Mouse (Mus musculus): ENCODE measurements around the gene Gm32802. TPM values are rescaled to one million over a fixed set of nuclear protein-coding genes. Genes with fewer than 3 reads are reported as not detected.
"Not testable (repeated sequence)": the region's sequence is repeated elsewhere in the genome, so short reads cannot be mapped to it uniquely, and the experiment has no call there.

Gm32802 gene
- total RNA-seq (2014; rRNA removed) (not detected in 2 replicates), polyA plus RNA-seq (2012; rRNA removed) (not detected in 2 replicates)

DNA sequence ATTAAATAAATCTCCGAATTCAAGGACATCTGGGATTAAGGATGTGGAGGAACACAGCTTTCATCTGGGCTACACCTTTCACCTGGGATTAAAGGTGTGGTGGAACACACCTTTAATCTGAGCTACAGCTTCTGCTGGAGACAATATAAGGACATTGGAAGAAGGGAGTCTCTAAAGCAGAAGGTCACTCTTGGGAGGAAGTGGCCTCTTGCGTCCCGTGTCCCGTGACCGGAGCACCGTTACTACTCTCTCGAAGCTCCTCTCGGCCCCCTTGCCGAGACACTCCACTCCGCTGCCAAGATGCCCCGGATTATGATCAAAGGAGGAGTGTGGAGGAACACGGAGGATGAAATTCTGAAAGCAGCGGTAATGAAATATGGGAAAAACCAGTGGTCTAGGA is at the start of gene Gm32802:
TSS of gene Gm32802 (plus strand) at position 301 of the 400 bp plus-strand sequence.
- H3K36me3 ChIP-seq (ENCODE audit: control insufficient read depth, insufficient read depth, low read length); H3K9ac ChIP-seq (ENCODE audit: low read depth, low read length); H3K27ac ChIP-seq (replicated peaks; ENCODE audit: insufficient read depth, low read depth, low read length); H3K79me2 ChIP-seq (ENCODE audit: control insufficient read depth, insufficient read depth, low read length); H3K4me3 ChIP-seq (ENCODE audit: insufficient read depth, low read depth, low read length); H3K4me1 ChIP-seq (ENCODE audit: control insufficient read depth, insufficient read depth, low read length); H3K27me3 ChIP-seq (ENCODE audit: control insufficient read depth, insufficient read depth, low read length); DNase-seq (ENCODE audit: extremely low read depth, low read depth, low spot score): not testable (repeated sequence)
- WGBS = no CpG with 5 or more reads among the region's 13 CpGs

DNA sequence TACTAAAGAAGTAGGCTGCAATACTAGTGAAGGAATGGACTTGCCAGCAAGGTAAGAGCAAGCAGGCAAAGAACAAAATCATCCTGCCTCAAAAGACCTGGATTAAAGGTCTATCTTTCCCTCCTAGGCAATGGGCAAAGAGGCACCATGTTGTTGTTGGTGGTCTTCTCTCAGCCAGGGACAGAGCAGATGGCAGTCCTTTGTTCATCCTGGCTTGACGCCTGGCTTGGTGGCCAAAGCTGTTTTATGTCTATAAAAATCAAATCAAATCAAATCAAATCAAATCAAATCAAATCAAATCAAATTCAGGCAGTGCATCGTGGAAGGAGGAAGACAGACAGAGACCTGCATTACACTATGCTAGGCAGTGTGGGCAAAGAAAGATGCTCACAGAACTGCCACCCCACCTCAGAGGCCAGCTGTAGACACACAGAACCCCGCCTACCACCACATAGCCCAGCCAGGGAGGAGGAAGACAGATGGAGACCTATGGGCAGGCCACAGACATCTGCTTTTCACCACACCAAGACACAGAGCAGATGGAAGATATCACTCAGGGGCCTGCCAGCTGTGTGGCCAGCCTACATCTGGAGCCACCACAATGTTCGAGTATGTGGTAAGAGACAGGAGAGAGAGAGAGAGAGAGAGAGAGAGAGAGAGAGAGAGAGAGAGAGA is 42.6 kb upstream of the Gm32802 start:
- not testable (repeated sequence) for H3K9ac ChIP-seq (ENCODE audit: low read depth, low read length); H3K4me1 ChIP-seq (ENCODE audit: control insufficient read depth, insufficient read depth, low read length); H3K27ac ChIP-seq (replicated peaks; ENCODE audit: insufficient read depth, low read depth, low read length); DNase-seq (ENCODE audit: extremely low read depth, low read depth, low spot score); H3K36me3 ChIP-seq (ENCODE audit: control insufficient read depth, insufficient read depth, low read length); H3K27me3 ChIP-seq (ENCODE audit: control insufficient read depth, insufficient read depth, low read length); H3K4me3 ChIP-seq (ENCODE audit: insufficient read depth, low read depth, low read length); H3K79me2 ChIP-seq (ENCODE audit: control insufficient read depth, insufficient read depth, low read length)
- 88% methylated on average over 2 of the region's 4 CpGs for WGBS

DNA sequence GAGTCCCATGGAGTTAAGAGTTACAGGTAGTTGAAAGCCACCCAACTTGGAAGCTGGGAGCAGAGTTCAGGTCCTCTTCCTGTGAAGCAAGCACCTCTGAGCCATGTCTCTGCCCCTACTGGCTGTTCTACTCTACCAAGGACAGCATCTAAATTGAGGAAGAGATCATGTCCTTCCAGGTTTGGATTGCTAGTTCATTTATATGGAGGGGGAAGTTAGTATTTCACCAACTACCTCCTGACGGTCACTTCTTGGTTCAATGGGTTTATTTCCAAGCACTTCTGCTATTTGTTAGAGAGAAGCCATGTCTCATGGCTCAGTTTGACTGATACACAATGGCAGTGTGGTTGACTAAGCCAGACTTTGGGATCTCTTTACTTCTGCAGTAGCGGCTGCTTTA is 30.9 kb upstream of the Gm32802 start:
- no CpG with 5 or more reads among the region's 2 CpGs for WGBS
- not testable (repeated sequence) for DNase-seq (ENCODE audit: extremely low read depth, low read depth, low spot score)

DNA sequence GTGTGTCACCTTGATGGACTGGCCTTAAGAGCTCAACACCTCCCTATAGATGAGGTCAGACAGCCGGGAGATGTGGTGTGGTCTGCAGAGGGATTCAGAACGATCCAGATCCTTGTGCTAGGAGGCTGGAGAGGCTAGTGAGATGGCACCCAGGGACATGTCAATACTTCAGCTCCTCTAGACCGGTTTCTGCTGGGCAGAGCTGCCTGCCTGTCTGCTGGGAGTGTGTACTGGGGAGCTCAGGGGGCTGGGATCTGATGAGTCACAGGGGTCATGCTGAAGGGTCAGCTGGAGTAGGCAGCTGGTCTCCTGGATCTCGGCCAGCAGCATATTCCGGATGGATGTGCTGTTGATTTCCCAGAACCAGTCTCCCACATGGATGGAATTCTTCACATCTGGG is 25.9 kb upstream of the Gm32802 start:
- 80% methylated on average over 1 of the region's 5 CpGs for WGBS
- not testable (repeated sequence) for H3K36me3 ChIP-seq (ENCODE audit: control insufficient read depth, insufficient read depth, low read length); H3K79me2 ChIP-seq (ENCODE audit: control insufficient read depth, insufficient read depth, low read length); H3K4me1 ChIP-seq (ENCODE audit: control insufficient read depth, insufficient read depth, low read length); H3K9ac ChIP-seq (ENCODE audit: low read depth, low read length); H3K27me3 ChIP-seq (ENCODE audit: control insufficient read depth, insufficient read depth, low read length); DNase-seq (ENCODE audit: extremely low read depth, low read depth, low spot score); H3K4me3 ChIP-seq (ENCODE audit: insufficient read depth, low read depth, low read length); H3K27ac ChIP-seq (replicated peaks; ENCODE audit: insufficient read depth, low read depth, low read length)

More for the DNA sequence above, 30.9 kb upstream of the Gm32802 start:
- not testable (repeated sequence) for H3K79me2 ChIP-seq (ENCODE audit: control insufficient read depth, insufficient read depth, low read length); H3K27me3 ChIP-seq (ENCODE audit: control insufficient read depth, insufficient read depth, low read length); H3K9ac ChIP-seq (ENCODE audit: low read depth, low read length); H3K4me1 ChIP-seq (ENCODE audit: control insufficient read depth, insufficient read depth, low read length); H3K27ac ChIP-seq (replicated peaks; ENCODE audit: insufficient read depth, low read depth, low read length); H3K36me3 ChIP-seq (ENCODE audit: control insufficient read depth, insufficient read depth, low read length); H3K4me3 ChIP-seq (ENCODE audit: insufficient read depth, low read depth, low read length)

DNA sequence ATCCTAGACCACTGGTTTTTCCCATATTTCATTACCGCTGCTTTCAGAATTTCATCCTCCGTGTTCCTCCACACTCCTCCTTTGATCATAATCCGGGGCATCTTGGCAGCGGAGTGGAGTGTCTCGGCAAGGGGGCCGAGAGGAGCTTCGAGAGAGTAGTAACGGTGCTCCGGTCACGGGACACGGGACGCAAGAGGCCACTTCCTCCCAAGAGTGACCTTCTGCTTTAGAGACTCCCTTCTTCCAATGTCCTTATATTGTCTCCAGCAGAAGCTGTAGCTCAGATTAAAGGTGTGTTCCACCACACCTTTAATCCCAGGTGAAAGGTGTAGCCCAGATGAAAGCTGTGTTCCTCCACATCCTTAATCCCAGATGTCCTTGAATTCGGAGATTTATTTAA is 17.8 kb upstream of the Gm32802 start, which contains the start of gene Gm32717:
TSS of gene Gm32717 (minus strand) at position 101 of the 400 bp plus-strand sequence.
- not testable (repeated sequence) for H3K36me3 ChIP-seq (ENCODE audit: control insufficient read depth, insufficient read depth, low read length); H3K27me3 ChIP-seq (ENCODE audit: control insufficient read depth, insufficient read depth, low read length); H3K9ac ChIP-seq (ENCODE audit: low read depth, low read length); DNase-seq (ENCODE audit: extremely low read depth, low read depth, low spot score); H3K79me2 ChIP-seq (ENCODE audit: control insufficient read depth, insufficient read depth, low read length); H3K27ac ChIP-seq (replicated peaks; ENCODE audit: insufficient read depth, low read depth, low read length); H3K4me3 ChIP-seq (ENCODE audit: insufficient read depth, low read depth, low read length); H3K4me1 ChIP-seq (ENCODE audit: control insufficient read depth, insufficient read depth, low read length)
- no CpG with 5 or more reads among the region's 13 CpGs for WGBS

DNA sequence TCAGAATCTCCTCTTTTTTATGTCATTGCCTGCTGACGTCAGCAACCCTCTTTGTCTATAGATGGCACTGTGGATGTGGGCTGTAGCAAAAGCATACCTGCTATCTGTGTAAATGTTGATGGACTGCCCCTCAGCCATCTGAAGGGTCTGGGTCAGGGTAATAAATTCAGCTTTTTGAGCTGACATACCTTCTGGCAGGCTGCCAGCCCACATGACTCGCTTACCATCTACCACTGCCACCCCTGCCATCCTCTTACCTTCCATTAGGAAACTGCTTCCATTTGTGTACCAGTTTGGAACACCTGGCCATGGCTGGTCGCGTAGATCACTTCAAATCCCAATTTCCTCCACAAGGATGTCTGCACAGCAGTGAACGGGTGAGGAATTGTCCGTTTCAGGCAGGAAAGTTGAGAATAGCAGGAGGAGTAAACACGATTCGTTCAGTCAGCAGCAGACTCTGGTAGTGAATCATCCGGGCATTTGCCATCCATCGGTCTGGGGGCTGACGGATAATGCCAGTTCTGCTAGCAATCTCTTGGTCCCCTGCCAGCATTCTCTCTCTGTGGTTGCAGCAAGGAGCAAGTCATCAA is 9.4 kb upstream of the Gm32802 start:
- not testable (repeated sequence) for H3K9ac ChIP-seq (ENCODE audit: low read depth, low read length); DNase-seq (ENCODE audit: extremely low read depth, low read depth, low spot score); H3K27me3 ChIP-seq (ENCODE audit: control insufficient read depth, insufficient read depth, low read length); H3K4me1 ChIP-seq (ENCODE audit: control insufficient read depth, insufficient read depth, low read length); H3K27ac ChIP-seq (replicated peaks; ENCODE audit: insufficient read depth, low read depth, low read length); H3K36me3 ChIP-seq (ENCODE audit: control insufficient read depth, insufficient read depth, low read length); H3K79me2 ChIP-seq (ENCODE audit: control insufficient read depth, insufficient read depth, low read length); H3K4me3 ChIP-seq (ENCODE audit: insufficient read depth, low read depth, low read length)
- WGBS = 84% methylated on average over 11 of the region's 11 CpGs

Data from liver, adult 2 months (tissue).